Mouse (Mus musculus): ENCODE data around the gene Chchd1.

DNA sequence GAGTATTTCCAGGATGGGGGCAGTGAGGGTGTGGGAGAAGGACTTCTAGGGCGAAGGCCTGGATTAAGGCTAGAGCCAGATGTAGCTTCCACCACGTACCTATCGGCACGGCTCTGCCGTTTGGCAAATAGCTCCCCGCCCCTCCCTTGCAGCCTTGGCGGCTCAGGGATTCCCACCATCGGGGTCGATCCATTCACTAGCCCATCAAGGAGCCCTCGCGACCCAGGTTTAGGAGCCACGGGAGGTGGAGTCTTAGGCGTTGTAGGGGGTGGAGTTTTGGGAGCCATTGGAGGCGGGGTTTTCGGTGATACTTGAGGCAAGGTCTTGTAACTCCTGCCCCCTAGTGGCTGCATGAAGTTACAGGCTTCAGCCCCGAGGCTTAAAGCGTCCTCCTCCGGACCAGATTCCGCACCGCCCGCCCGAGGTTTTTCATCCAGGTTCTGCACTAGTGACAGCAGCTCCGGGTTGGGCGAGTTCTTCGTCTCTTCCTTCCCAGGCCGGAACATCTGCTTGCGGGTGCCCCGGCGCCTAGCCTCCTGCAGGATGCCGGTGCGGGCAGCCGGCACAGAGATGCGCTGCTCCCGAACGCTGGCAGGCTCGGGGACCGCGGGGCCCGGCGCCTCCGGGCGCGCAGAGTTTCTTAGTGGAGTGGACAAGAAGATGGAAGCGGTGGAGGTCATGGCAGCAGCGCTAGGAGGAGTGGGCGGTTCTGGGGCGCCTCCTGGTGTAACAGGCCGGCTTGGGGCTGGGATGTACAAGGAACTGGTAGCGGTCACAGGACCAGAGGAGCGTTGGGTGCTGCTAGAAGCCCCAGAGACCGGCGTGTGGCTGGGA, 41.8 kb upstream of the Chchd1 start:
- no peak; the same call in none of the 2 replicates for TF ChIP-seq POLR2A (IDR thresholded peaks at IDR 0.05; ENCODE audit: low read depth, low read length)
- TF ChIP-seq CTCF (IDR thresholded peaks at IDR 0.05; ENCODE audit: extremely low read depth, insufficient read length, insufficient replicate concordance, low read depth, low read length), result peak; percentile 90
